Mouse (Mus musculus) monocyte, adult 2 months (primary cell): ENCODE results near the gene Mrpl18.

Experiments used
- DNase-seq, 2 experiments: peaks; one replicate each; pipeline ENCODE4 v3.0.0; 2022; ENCODE audit warnings: low spot score in 2 of 2, low read depth in 1 of 2

The Mrpl18 gene

DNA sequence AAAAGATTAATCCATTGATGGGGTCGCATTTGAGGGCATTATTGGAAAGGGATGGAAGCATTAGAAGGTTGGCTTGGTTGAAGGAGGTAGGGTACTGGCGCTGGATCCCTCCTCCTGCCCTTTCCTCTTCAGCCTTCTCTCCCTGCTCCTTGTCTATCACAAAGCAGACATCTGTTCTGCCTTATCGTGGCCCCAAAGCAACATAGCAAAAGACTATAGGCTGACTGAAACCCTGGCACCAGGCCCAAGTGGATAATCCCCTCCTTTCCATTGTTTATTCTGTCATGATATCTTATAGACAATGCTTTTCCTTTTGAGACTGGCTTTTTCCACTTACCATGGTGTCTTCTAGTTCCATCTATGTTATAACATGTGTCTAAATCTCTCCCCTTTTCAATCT is 50.7 kb downstream of the Mrpl18 start:
- DNase-seq: no peak

DNA sequence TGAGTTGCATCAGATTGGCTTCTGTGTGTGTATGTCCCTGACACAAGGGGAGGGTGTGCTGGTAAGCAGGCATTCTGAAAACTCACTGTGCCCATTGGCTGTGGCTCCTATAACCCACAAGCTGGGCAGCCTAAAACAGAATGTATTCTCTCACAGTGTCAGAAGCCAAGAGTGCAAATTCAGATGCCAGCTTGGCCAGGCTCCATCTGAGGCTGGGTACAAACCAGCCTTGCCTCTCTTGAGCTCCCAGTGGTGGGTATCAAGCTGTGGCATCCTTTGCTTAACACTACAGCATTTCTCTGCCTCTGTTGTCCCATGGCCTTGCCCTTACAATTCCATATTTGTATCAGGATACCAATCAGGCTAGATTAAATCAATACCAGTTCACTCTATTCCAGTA is 52.0 kb downstream of the Mrpl18 start:
- DNase-seq: no peak
